Mouse (Mus musculus) stomach, postnatal 0 days (tissue): Measurements from ENCODE around the gene Lrrtm4.

Source experiments
- CTCF ChIP-seq: IDR thresholded peaks from 2 replicates; pipeline ENCODE4 v1.5.1; 2016; ENCODE audit warnings: antibody characterized with exemption, low read depth, mild to moderate bottlenecking, moderate library complexity
- EP300 ChIP-seq: optimal IDR thresholded peaks from 2 replicates; pipeline ENCODE3; 2016; ENCODE audit warnings: antibody characterized with exemption

GRCm38 (mm10) chr6:80079290-80079689 is 60.6 kb downstream of the Lrrtm4 start:
- TF ChIP-seq EP300 (no peak), CTCF (no peak)
